Mouse (Mus musculus) splenic B cell, adult 2 months (primary cell): ENCODE measurements around the gene Galnt9.

Source experiments
- DNase-seq: peaks from one replicate; pipeline ENCODE4 v3.0.0-alpha.2; 2011; ENCODE audit warnings: low read depth, low spot score
- H3K27me3 ChIP-seq: 2 replicates; pipeline ENCODE4 v1.6.1; 2012; ENCODE audit warnings: mild to moderate bottlenecking, low read length, moderate library complexity, mixed read lengths; ENCODE audit not compliant: control insufficient read depth, poor library complexity, insufficient read depth, severe bottlenecking
- H3K36me3 ChIP-seq: 2 replicates; pipeline ENCODE4 v1.6.1; 2012; ENCODE audit warnings: mild to moderate bottlenecking, low read length, moderate library complexity, mixed read lengths; ENCODE audit not compliant: control insufficient read depth, poor library complexity, insufficient read depth, severe bottlenecking

Gene Galnt9

GRCm38 (mm10) chr5:110653686-110654085, 109.5 kb downstream of the Galnt9 start:
- Histone ChIP-seq H3K27me3 (no peaks in the 10 kb centered on the region), H3K36me3 (peaks cover 6% of the 10 kb centered on the region)
- DNase-seq: no peak

- Histone ChIP-seq H3K36me3 (peaks cover 10% of the 10 kb centered on the region), H3K27me3 (no peaks in the 10 kb centered on the region)
- DNase-seq: no peak
Observed at GRCm38 (mm10) chr5:110659682-110660081, 115.5 kb downstream of the Galnt9 start.

- Histone ChIP-seq H3K27me3 (no peaks in the 10 kb centered on the region), H3K36me3 (peaks cover 12% of the 10 kb centered on the region; the same call in 1 of the 2 replicates)
- no peak for DNase-seq
Observed at GRCm38 (mm10) chr5:110664041-110664440, 119.9 kb downstream of the Galnt9 start.

GRCm38 (mm10) chr5:110664750-110665269, 120.7 kb downstream of the Galnt9 start:
- DNase-seq: no peak
- Histone ChIP-seq H3K27me3 (no peaks in the 10 kb centered on the region), H3K36me3 (peaks cover 16% of the 10 kb centered on the region; the same call in 1 of the 2 replicates)

- DNase-seq: no peak
- no peaks in the 10 kb centered on the region for H3K27me3 ChIP-seq
- H3K36me3 ChIP-seq: peaks cover 19% of the 10 kb centered on the region; the same call in 1 of the 2 replicates
Observed at GRCm38 (mm10) chr5:110665486-110666121, 121.4 kb downstream of the Galnt9 start.
